Mouse (Mus musculus) neural tube, embryonic 11.5 days (tissue): ENCODE measurements around the gene Serpinb6e. TPM values are rescaled to one million over a fixed set of nuclear protein-coding genes. Genes with fewer than 3 reads are reported as not detected.

Experiments
- ATAC-seq: fragments of 200-750 bp; cut with Nextera tagmentation; 2 replicates; pipeline ENCODE4 v1.8.0; 2017; ENCODE audit warnings: moderate number of reproducible peaks, mild to moderate bottlenecking, moderate TSS enrichment, moderate library complexity; ENCODE audit not compliant: insufficient read depth, low FRiP score, low TSS enrichment
- DNase-seq: peaks from one replicate; pipeline ENCODE4 v3.0.0-alpha.2; 2015; ENCODE audit warnings: low spot score
- H3K27ac ChIP-seq: fragments of 300-500 bp; sonication (generic); 2 replicates; pipeline ENCODE4 v1.5.1; 2014; ENCODE audit warnings: low read depth, mild to moderate bottlenecking, low read length
- H3K27me3 ChIP-seq: fragments of 300-500 bp; sonication (generic); 2 replicates; pipeline ENCODE4 v1.6.1; 2014; ENCODE audit warnings: mild to moderate bottlenecking, low read length, mixed read lengths; ENCODE audit not compliant: control insufficient read depth, insufficient read depth
- H3K36me3 ChIP-seq: fragments of 300-500 bp; sonication (generic); 2 replicates; pipeline ENCODE4 v1.6.1; 2014; ENCODE audit warnings: mild to moderate bottlenecking, low read length, moderate library complexity, mixed read lengths; ENCODE audit not compliant: control insufficient read depth, insufficient read depth
- H3K4me1 ChIP-seq: fragments of 300-500 bp; sonication (generic); 2 replicates; pipeline ENCODE4 v1.6.1; 2014; ENCODE audit warnings: low read length, mixed read lengths; ENCODE audit not compliant: control insufficient read depth, insufficient read depth
- H3K4me2 ChIP-seq: fragments of 300-500 bp; sonication (generic); 2 replicates; pipeline ENCODE4 v1.6.1; 2014; ENCODE audit warnings: low read depth, mild to moderate bottlenecking, moderate library complexity
- H3K4me3 ChIP-seq: fragments of 300-500 bp; sonication (generic); 2 replicates; pipeline ENCODE4 v1.5.1; 2014; ENCODE audit warnings: low read depth, low read length
- H3K9ac ChIP-seq: fragments of 300-500 bp; sonication (generic); 2 replicates; pipeline ENCODE4 v1.6.1; 2014; ENCODE audit warnings: mild to moderate bottlenecking, low read length
- H3K9me3 ChIP-seq: fragments of 300-500 bp; sonication (generic); 2 replicates; pipeline ENCODE4 v1.6.1; 2016; ENCODE audit warnings: low read length; ENCODE audit not compliant: control insufficient read depth
- WGBS: fragments of 180-500 bp; shearing (Covaris S2); extraction: QIAGEN DNeasy Blood & Tissue Kit; methylation state at CpG from one replicate; pipeline ENCODE4 v1.1.7; 2014; 5-methylcytosine and 5-hydroxymethylcytosine counted together
- polyA plus RNA-seq: library from polyadenylated mRNA; unstranded; fragments of >200 nt; fragmentation: Nextera tagmentation; extraction: Ambion mirVana; gene quantifications from 2 replicates; pipeline ENCODE4 v1.2.1, GENCODE M21; 2014

Gene Serpinb6e
- not detected in 2 replicates for polyA plus RNA-seq

GRCm38 (mm10) chr13:33843308-33843707 lies at the start of gene Serpinb6e:
Serpinb6e (minus strand) TSS chr13:33843408.
- 56% methylated on average over 1 of the region's 1 CpGs for WGBS
- H3K9ac ChIP-seq, result no peak within 1 kb of the TSS
- H3K4me2 ChIP-seq, result no peak within 1 kb of the TSS
- H3K9me3 ChIP-seq, result no peaks in the 10 kb centered on the region
- no peak within 1 kb of the TSS for H3K27ac ChIP-seq
- DNase-seq (no peak), ATAC-seq (no peak)
- no peaks in the 10 kb centered on the region for H3K36me3 ChIP-seq
- no peaks in the 10 kb centered on the region for H3K27me3 ChIP-seq
- no peaks in the 10 kb centered on the region for H3K4me1 ChIP-seq
- no peak within 1 kb of the TSS for H3K4me3 ChIP-seq

- no peak for DNase-seq
- Histone ChIP-seq H3K36me3 (no peaks in the 10 kb centered on the region), H3K4me3 (no peak overlapping the region), H3K27ac (no peak overlapping the region), H3K27me3 (no peaks in the 10 kb centered on the region), H3K9ac (no peak overlapping the region), H3K4me2 (no peak overlapping the region), H3K4me1 (no peaks in the 10 kb centered on the region), H3K9me3 (no peaks in the 10 kb centered on the region)
- 79% methylated on average over 2 of the region's 2 CpGs for WGBS
- ATAC-seq, result no peak
These were observed 12.5 kb downstream of the Serpinb6e start for GRCm38 (mm10) chr13:33830751-33831150.

- no peaks in the 10 kb centered on the region for H3K27me3 ChIP-seq
- no peak overlapping the region for H3K4me2 ChIP-seq
- H3K4me1 ChIP-seq, result no peaks in the 10 kb centered on the region
- H3K4me3 ChIP-seq, result no peak overlapping the region
- ATAC-seq, result no peak
- no peak overlapping the region for H3K27ac ChIP-seq
- DNase-seq, result no peak
- H3K9me3 ChIP-seq, result no peaks in the 10 kb centered on the region
- no peaks in the 10 kb centered on the region for H3K36me3 ChIP-seq
- no peak overlapping the region for H3K9ac ChIP-seq
These were observed 19.8 kb downstream of the Serpinb6e start for GRCm38 (mm10) chr13:33823421-33823820.

GRCm38 (mm10) chr13:33821490-33822143 lies 21.6 kb downstream of the Serpinb6e start:
- WGBS, result 82% methylated on average over 5 of the region's 5 CpGs
- no peak for ATAC-seq
- no peak overlapping the region for H3K27ac ChIP-seq

More at GRCm38 (mm10) chr13:33821490-33822143, 21.6 kb downstream of the Serpinb6e start:
- DNase-seq, result no peak
- Histone ChIP-seq H3K36me3 (no peaks in the 10 kb centered on the region), H3K4me1 (no peaks in the 10 kb centered on the region), H3K27me3 (no peaks in the 10 kb centered on the region), H3K4me3 (no peak overlapping the region), H3K9me3 (no peaks in the 10 kb centered on the region), H3K4me2 (no peak overlapping the region), H3K9ac (no peak overlapping the region)

Other genes with a start within 250 kb of the Serpinb6e start
- not detected in 2 replicates for gene Serpinb6d, start 182.0 kb downstream of the Serpinb6e start, polyA plus RNA-seq
- gene Serpinb6c, start 62.3 kb upstream of the Serpinb6e start, polyA plus RNA-seq, result 0.42 TPM in 1 of 2 replicates, not detected in the other
- gene Nqo2, start 121.3 kb upstream of the Serpinb6e start, polyA plus RNA-seq, result 21.9 and 22.8 TPM in 2 replicates
- 8.2 and 9.0 TPM in 2 replicates for gene Ripk1, start 159.0 kb upstream of the Serpinb6e start, polyA plus RNA-seq
- 29.7 and 33.8 TPM in 2 replicates for gene Serpinb6a, start 159.4 kb upstream of the Serpinb6e start, polyA plus RNA-seq
- gene Bphl, start 194.2 kb upstream of the Serpinb6e start, polyA plus RNA-seq, result 26.5 and 30.0 TPM in 2 replicates
- 454 and 539 TPM in 2 replicates for gene Tubb2a, start 234.6 kb upstream of the Serpinb6e start, polyA plus RNA-seq